ENCODE assay signal across 9 mouse cellular contexts in the genomic region with DNA sequence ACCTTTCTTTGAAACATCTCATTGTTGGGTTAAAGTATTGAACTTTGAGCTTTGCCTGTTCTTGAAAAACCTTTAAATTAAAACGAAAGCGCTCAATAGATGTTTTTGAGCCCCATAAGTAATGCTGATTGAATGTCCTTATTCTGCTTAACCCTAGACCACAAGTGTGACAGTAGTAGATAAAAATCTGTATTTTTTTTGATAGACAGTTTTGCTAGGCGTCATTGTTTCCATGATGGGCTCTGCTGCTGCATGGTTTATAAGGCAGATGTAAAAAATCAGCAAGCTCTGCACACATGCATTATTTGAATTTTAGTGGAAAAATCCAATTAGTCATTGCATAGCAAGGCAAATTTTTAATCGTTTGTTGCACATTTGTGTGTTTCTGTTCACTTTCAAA. TPM values are rescaled to one million over a fixed set of nuclear protein-coding genes. Genes with fewer than 3 reads are reported as not detected.
A peak's percentile ranks its signal among the peaks of the same experiment; 100 is the strongest.
DNase-seq lines count a peak whose midpoint lies in the region; ATAC-seq and TF ChIP-seq lines count a peak whose summit lies in the region.
"Had no signal": no experiment of that assay in that cellular context is flagged by ENCODE, and none has a peak within 500 bp of the region (broad histone marks: within the 10 kb centered on the region; RNA-seq: fewer than 3 reads in every experiment).

No protein-coding gene starts in this region.

- no peak for DNase-seq in layer of hippocampus, adult 2 months (ENCODE audit: low spot score in 2 of 2)
- no peak for DNase-seq in layer of hippocampus, adult 9-11 months
- peak; percentile 2 for DNase-seq in embryonic facial prominence, embryonic 14.5 days (ENCODE audit: low spot score)
- no peak for DNase-seq in limb, embryonic 11.5 days (ENCODE audit: low spot score)
- no peak for DNase-seq in right cerebral cortex, postnatal 10 days (ENCODE audit: low spot score in 2 of 2)
- no peak for DNase-seq in B cell, adult 2 months
- DNase-seq in lung, postnatal 25 days (ENCODE audit: low spot score), result no peak
- DNase-seq: gastrocnemius, postnatal 25 days had no signal

- H3K36me3 ChIP-seq in embryonic facial prominence, embryonic 14.5 days (ENCODE audit: control insufficient read depth, insufficient read depth, low read length), result no peaks in the 10 kb centered on the region
- no peaks in the 10 kb centered on the region for H3K36me3 ChIP-seq in limb, embryonic 11.5 days (ENCODE audit: control insufficient read depth, insufficient read depth, low read length)
- no peaks in the 10 kb centered on the region for H3K36me3 ChIP-seq in neural tube, embryonic 14.5 days (ENCODE audit: control insufficient read depth, insufficient read depth, low read length)

- H3K4me1 ChIP-seq in embryonic facial prominence, embryonic 14.5 days (ENCODE audit: control insufficient read depth, insufficient read depth, low read length), result no peaks in the 10 kb centered on the region
- H3K4me1 ChIP-seq in limb, embryonic 11.5 days (ENCODE audit: control insufficient read depth, insufficient read depth, low read length), result no peaks in the 10 kb centered on the region
- no peaks in the 10 kb centered on the region for H3K4me1 ChIP-seq in neural tube, embryonic 14.5 days (ENCODE audit: control insufficient read depth, insufficient read depth, low read length)

- ATAC-seq in embryonic facial prominence, embryonic 14.5 days (ENCODE audit: low read depth), result no peak
- ATAC-seq in limb, embryonic 11.5 days (ENCODE audit: insufficient number of reproducible peaks, low FRiP score, low TSS enrichment, low read depth), result no peak
- no peak for ATAC-seq in neural tube, embryonic 14.5 days (ENCODE audit: low read depth)

- peak overlapping the region; percentile 79 for H3K4me3 ChIP-seq in layer of hippocampus, adult 2 months
- peak overlapping the region; percentile 64 for H3K4me3 ChIP-seq in embryonic facial prominence, embryonic 14.5 days (ENCODE audit: low read depth, low read length)
- H3K4me3 ChIP-seq in limb, embryonic 11.5 days (ENCODE audit: low read depth, low read length), result peak overlapping the region; percentile 67; the same call in 1 of the 2 replicates
- peak overlapping the region; percentile 54 for H3K4me3 ChIP-seq in neural tube, embryonic 14.5 days (ENCODE audit: low read depth, low read length)

- H3K9me3 ChIP-seq in embryonic facial prominence, embryonic 14.5 days (ENCODE audit: control insufficient read depth, low read length), result no peaks in the 10 kb centered on the region
- H3K9me3 ChIP-seq in limb, embryonic 11.5 days (ENCODE audit: control insufficient read depth, low read length), result no peaks in the 10 kb centered on the region
- H3K9me3 ChIP-seq in neural tube, embryonic 14.5 days (ENCODE audit: control insufficient read depth, low read length), result no peaks in the 10 kb centered on the region

- H3K4me2 ChIP-seq in embryonic facial prominence, embryonic 14.5 days (ENCODE audit: low read depth, low read length), result peak overlapping the region; percentile 51
- peak overlapping the region; percentile 47 for H3K4me2 ChIP-seq in limb, embryonic 11.5 days (ENCODE audit: low read depth, severe bottlenecking)
- H3K4me2 ChIP-seq in neural tube, embryonic 14.5 days (ENCODE audit: low read depth, low read length), result peak overlapping the region; percentile 46

- H3K27me3 ChIP-seq in embryonic facial prominence, embryonic 14.5 days (replicated peaks; ENCODE audit: control insufficient read depth, insufficient read depth, low read length), result no peaks in the 10 kb centered on the region
- H3K27me3 ChIP-seq in limb, embryonic 11.5 days (ENCODE audit: control insufficient read depth, insufficient read depth, low read length), result no peaks in the 10 kb centered on the region
- H3K27me3 ChIP-seq in neural tube, embryonic 14.5 days (ENCODE audit: control insufficient read depth, insufficient read depth, low read length), result no peaks in the 10 kb centered on the region

- 47% methylated on average over 4 of the region's 4 CpGs for WGBS in embryonic facial prominence, embryonic 14.5 days
- 66% methylated on average over 4 of the region's 4 CpGs for WGBS in limb, embryonic 11.5 days
- WGBS in neural tube, embryonic 14.5 days, result 45% methylated on average over 4 of the region's 4 CpGs

- no peak for TF ChIP-seq CTCF in layer of hippocampus, adult 2 months (conservative IDR thresholded peaks at IDR 0.05)

- H3K27ac ChIP-seq in layer of hippocampus, adult 2 months, result peak overlapping the region; percentile 94
- H3K27ac ChIP-seq in embryonic facial prominence, embryonic 14.5 days (replicated peaks; ENCODE audit: low read depth, low read length), result no peak overlapping the region
- H3K27ac ChIP-seq in limb, embryonic 11.5 days (replicated peaks; ENCODE audit: low read depth, low read length), result no peak overlapping the region
- H3K27ac ChIP-seq in neural tube, embryonic 14.5 days (ENCODE audit: low read depth, low read length), result no peak overlapping the region

- H3K9ac ChIP-seq in embryonic facial prominence, embryonic 14.5 days (ENCODE audit: low read depth, low read length), result peak overlapping the region; percentile 84; the same call in 1 of the 2 replicates
- H3K9ac ChIP-seq in limb, embryonic 11.5 days (ENCODE audit: low read length), result no peak overlapping the region
- peak overlapping the region; percentile 45 for H3K9ac ChIP-seq in neural tube, embryonic 14.5 days (replicated peaks; ENCODE audit: low read depth, low read length)

RNA-seq across cellular contexts. Expression of a gene that starts 1.8 kb away (rescaled TPM):
- 10 to 100 TPM; 19.5 to 19.9 TPM for total RNA-seq in layer of hippocampus, adult 2 months (2021)
- 37.1 and 39.7 TPM in 2 replicates for polyA plus RNA-seq in embryonic facial prominence, embryonic 14.5 days (2014; fragmentation: Nextera tagmentation; extraction: Ambion mirVana)
- 108 and 115 TPM in 2 replicates for polyA plus RNA-seq in limb, embryonic 11.5 days (2014; fragmentation: Nextera tagmentation; extraction: Ambion mirVana)
- polyA plus RNA-seq in neural tube, embryonic 14.5 days (2014; fragmentation: Nextera tagmentation; extraction: Ambion mirVana), result 71.5 and 88.3 TPM in 2 replicates
